Mouse (Mus musculus) monocyte, adult 2 months (primary cell): ENCODE results near the gene Ccdc124.

Experiments used
- DNase-seq, 2 experiments: peaks; one replicate each; pipeline ENCODE4 v3.0.0; 2022; ENCODE audit warnings: low spot score in 2 of 2, low read depth in 1 of 2

Gene Ccdc124

DNA sequence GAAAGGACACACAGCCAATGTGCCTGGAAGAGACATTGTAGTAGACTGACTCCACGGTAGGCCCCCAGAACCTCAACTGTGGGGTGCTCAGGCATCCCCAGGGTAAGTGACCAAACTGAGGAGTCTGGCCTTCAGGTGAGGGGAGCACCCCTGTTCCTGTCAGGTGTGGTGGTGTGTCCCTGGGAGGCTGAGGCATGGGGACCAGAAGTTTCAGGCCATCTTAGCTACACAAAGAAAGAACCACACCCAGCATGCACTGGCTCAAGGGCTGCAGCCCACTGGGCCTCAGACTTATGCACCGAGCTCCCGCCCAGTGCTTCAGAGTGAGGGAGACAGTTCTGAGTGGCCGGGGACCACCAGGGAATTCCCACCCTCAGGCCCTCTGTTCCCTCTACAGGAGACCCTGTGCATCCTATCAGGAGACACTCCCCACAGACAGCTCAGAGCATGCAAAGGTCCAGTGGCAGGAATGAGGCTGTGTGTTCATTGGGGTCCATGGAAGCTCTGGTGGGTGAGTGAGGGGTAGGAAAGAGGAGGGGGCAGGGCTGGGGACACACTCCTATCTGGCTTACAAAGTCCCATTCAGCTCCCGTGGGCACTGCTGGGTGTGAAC, 2.4 kb downstream of the Ccdc124 start:
- DNase-seq: no peak

GRCm38 (mm10) chr8:70869601-70870041, 4.1 kb downstream of the Ccdc124 start:
- peak; percentile 30 to 64 for DNase-seq

DNA sequence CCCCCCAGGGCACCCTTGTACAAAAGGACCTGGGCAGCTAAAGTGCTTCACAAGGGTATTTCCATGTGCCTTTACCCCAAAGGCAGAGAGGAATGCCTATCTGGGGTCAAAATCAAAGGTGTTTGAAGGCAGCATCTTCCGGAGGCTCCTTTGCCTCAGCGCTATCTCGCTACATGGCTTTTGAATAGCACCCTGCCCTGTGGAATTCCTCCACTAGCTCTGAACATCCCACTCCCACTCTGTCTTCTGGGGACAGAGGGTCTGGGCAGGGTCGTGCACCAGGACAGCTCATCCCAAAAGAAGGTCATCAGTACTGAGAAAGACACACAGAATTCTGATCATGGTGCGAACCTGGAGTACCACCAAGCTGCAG, 4.5 kb downstream of the Ccdc124 start:
- no peak for DNase-seq

- DNase-seq: peak in 1 of 2 experiments; percentile 50
These were observed 5.1 kb downstream of the Ccdc124 start for GRCm38 (mm10) chr8:70868559-70869198.

GRCm38 (mm10) chr8:70866566-70866965, 7.2 kb downstream of the Ccdc124 start:
- no peak for DNase-seq

DNA sequence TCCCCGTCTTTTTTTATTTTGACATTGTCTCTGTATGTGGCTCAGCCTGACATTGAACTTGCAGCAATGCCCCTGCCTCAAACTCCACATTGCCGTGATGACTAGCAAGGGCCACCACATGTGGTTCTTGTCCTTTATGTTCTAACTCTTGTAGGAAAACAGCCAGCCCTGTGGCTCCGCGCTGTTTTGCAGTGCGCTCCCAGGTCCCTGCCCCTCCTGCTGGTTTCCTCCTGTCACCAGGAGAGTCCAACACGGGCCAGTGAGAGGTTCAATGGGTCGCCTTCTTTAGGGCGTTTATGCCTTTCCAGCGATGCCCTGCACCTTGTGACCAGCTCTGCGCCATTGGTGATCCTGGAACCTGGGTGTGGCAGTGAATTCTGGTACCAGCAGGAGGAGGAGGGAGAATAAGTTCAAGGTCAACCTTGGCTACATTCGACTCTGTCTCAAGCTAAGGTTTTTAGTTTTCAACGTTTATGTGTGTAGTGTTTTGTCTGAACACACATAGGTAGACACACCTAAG, 7.7 kb downstream of the Ccdc124 start:
- DNase-seq: no peak

DNA sequence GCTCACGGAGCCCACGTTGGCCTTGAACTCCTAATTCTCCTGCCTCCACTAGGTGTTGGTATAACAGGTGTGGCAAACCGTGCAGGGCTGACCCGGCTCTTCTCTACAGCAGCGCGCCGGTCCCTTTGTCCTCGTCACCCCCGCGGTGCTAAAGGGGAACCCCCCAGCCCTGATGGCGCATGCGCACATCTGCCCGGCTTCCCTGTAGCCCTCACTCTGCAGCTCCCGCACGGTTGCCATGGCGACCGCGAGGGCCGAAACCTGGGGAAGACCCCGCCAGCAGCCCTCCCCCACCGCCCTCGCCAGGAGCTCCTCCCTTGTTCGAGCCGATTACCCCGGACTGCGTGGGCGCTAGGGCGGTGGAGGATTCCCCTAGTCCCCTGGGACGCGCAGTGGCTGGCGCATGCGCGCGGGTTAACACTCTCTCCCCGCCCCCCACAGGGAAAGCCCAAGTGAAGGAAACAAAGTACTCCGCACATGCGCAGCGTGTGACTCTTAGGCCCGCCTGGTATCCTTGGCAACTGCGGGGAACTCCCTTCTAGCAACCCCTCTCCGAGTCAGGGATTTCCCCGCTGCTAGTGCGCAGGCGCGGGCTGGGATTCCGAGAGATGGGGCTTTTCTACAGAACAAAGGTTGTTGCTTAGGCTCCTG, 8.3 kb downstream of the Ccdc124 start:
- DNase-seq: peak; percentile 97 to 99

DNA sequence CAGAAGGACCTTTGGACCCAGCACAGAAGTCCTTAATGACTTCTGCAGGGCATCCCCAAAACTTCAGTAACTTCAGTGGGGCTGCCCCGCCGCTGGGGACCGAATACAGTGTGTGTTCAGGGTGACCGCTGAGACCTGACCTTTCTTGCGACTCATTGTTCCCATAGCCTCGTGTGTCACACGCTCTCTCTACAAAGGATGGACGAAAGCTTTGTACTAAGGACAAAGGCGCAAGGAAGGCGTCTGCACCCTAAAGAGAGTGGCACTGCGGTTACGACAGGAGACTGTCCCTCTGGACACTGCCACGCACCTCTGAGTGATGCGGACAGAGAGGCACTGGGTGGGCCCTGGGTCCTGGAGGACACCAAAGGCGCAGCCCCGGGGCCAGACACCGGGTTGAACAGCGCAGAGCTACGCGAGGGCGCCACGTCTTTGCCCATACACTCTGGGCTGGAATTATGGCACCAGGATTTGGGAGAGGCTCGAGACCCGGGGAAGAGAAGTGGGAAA, 9.0 kb downstream of the Ccdc124 start:
- no peak for DNase-seq

DNA sequence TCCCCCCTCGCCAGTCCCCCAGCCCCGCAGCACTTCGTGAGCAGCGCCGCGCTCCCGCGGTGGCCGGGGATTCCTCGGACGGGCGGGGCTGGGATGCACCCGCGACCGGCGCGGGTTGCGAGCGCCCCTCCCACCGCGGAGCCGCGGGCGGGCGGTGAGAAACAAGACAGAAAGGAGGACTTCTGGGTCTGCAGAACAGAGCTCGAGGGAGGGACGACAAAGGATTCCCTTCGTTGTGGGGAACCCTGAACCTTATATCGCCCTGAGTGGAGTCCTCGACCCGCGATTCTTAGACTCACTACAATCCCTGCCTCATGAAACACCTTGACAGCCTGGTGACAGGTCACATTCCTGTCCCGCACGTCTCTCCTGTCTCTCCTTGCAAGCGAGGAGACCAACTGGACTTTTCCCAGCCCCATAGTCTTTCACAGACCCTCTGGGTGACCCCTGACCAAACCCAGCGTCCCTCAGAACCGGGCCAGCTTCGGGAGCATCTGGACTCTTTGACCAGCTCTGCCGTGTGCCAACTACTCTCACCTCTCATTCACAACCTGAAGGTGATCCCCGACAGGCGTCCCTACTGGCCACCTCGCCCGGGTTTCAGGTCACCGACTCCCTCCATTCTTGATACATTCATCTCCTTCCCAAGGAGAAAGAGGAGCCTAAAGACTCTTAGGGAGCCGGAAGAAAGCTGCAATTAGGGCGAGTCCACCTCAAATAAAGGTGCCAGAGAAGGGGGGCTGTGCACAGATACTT, 9.6 kb downstream of the Ccdc124 start:
- DNase-seq: no peak

GRCm38 (mm10) chr8:70862824-70863641, 10.7 kb downstream of the Ccdc124 start, which contains the start of gene Kcnn1:
TSS of gene Kcnn1 (minus strand) at chr8:70863258.
- no peak for DNase-seq

GRCm38 (mm10) chr8:70857516-70857915, 16.2 kb downstream of the Ccdc124 start:
- no peak for DNase-seq

DNA sequence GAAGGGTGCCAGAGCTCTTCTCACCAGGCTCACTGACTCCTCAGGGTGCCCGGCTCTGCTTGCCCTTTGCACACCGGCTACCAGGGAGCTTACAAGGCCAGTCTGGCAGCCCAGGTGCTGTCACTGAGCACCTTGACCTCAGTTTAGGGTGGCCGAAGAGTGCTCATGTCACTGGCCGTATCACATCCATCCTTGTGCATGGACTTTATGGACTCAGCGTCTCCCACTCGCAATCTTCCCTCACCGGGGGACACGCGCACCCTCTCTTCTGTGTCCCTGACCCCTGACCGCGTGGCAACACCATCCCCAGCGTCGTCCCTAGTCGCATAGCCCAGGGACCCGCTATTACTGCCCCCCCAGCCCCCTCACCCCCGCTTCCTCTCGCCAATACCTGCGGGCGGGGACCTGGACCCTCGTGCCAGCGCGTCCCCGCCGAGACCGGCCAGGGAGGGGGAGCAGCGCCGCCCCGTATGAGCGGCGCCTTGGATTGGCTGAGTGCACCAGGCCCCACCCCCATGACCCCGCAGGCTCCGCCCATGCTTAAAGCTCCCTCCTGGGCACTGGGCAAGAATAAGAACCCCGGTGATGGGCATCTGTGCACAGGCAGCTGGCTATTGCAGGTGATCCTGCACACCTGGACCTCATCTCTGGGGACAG, 17.1 kb downstream of the Ccdc124 start:
- no peak for DNase-seq

- no peak for DNase-seq
These were observed 17.7 kb downstream of the Ccdc124 start for GRCm38 (mm10) chr8:70856028-70856427.

DNA sequence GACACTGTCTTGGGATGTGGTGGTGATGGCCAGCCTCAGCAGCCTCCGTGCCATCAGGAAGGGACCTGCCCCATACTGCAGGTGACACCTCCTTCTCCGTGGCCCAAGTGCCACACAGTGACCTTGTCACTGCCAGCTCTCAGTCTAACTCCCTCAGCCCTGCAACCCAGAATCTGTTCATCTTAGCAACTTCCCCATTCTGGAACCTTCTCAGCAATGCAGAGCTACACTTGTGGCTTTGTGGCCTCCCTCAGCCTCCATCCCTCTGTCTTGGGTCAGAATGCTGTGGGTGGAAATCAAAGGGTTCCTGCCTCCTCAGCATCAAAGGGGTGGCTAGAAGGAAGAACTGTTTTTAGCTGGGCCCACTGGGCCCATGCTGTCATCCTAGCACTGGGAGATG, 19.9 kb downstream of the Ccdc124 start:
- no peak for DNase-seq

DNA sequence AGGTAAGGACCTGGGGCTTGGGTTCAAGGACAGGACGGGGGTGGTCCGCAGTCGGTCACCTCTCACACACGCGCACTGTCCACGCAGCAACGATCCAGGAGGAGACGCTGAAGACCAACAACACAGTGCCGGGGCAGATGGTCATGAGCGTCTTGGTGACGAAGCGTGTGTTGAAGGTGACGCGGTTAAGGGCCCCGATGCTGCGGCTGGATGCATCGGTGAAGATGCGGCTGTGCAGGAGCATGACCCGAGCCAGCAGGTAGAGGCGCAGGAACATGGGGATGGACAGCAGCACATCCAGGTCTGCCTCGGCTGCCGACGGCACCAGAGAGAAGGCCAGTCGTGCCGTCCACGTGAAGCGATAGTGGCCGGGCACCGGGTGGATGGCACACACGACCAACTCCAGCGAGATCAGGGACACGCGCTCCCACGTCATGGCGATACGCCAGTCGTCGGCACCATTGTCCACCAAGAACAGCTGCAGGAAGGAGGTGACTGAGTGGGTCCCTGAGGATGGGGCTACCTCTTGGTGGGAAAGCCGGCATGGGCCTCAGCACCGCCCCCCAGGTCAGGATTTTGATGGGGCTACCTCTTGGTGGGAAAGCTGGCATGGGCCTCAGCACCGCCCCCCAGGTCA, 21.0 kb downstream of the Ccdc124 start:
- no peak for DNase-seq

DNA sequence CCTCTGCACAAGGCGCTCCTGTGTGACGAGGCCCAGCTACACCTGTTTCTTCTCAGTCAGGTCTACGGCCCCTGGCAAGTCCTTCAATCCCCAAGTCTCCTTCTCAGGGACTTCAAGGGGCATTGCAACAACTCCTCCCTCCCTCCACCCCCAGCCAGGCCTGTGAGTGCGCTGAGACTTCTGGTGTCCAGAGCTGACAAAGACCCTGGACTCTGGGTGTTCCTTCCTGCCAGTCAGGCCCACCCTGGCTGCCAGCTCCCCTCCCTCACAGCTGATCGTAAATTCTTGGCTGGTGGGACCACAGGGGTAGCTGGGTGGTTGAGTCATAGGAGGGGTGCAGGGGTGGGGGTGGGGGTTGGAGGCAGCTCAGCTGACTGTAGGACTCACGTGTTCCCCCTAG, 21.9 kb downstream of the Ccdc124 start:
- DNase-seq: no peak

GRCm38 (mm10) chr8:70850947-70851346, 22.8 kb downstream of the Ccdc124 start:
- DNase-seq: no peak

- no peak for DNase-seq
These were observed 23.4 kb downstream of the Ccdc124 start for GRCm38 (mm10) chr8:70850132-70850845.
